Mouse (Mus musculus) small intestine, adult 2 months (tissue): Measurements from ENCODE around the gene Nxf2. TPM values are rescaled to one million over a fixed set of nuclear protein-coding genes. Genes with fewer than 3 reads are reported as not detected.

Experiments used
- H3K27ac ChIP-seq: fragments of 200-500 bp; 2 replicates; pipeline ENCODE4 v1.5.1; 2012; ENCODE audit warnings: low read depth, low read length, control low read depth, inconsistent platforms; ENCODE audit not compliant: insufficient read depth
- H3K27me3 ChIP-seq: fragments of 200-500 bp; 2 replicates; pipeline ENCODE4 v1.6.1; 2012; ENCODE audit warnings: mild to moderate bottlenecking, moderate library complexity, low read length, inconsistent platforms; ENCODE audit not compliant: control insufficient read depth, insufficient read depth
- H3K36me3 ChIP-seq: fragments of 200-500 bp; 2 replicates; pipeline ENCODE4 v1.6.1; 2012; ENCODE audit warnings: mild to moderate bottlenecking, low read length, control low read depth, inconsistent platforms; ENCODE audit not compliant: control insufficient read depth, insufficient read depth
- H3K4me1 ChIP-seq: fragments of 200-500 bp; 2 replicates; pipeline ENCODE4 v1.6.1; 2012; ENCODE audit warnings: low read length, inconsistent platforms, mixed read lengths; ENCODE audit not compliant: control insufficient read depth, insufficient read depth, insufficient read length
- H3K4me3 ChIP-seq: fragments of 200-500 bp; 2 replicates; pipeline ENCODE4 v1.5.1; 2012; ENCODE audit warnings: low read depth, mild to moderate bottlenecking, control low read depth, inconsistent platforms, low read length, moderate library complexity
- CTCF ChIP-seq: fragments of 200-500 bp; IDR thresholded peaks from 2 replicates; pipeline ENCODE4 v1.5.1; 2012; ENCODE audit warnings: low read depth, mild to moderate bottlenecking, control low read depth, inconsistent platforms, low read length, moderate library complexity, mixed read lengths; ENCODE audit not compliant: insufficient replicate concordance, insufficient read length; ENCODE audit errors: extremely low read depth
- POLR2A ChIP-seq: fragments of 200-500 bp; IDR thresholded peaks from 2 replicates; pipeline ENCODE4 v1.6.1; 2012; ENCODE audit warnings: low read depth, mild to moderate bottlenecking, control low read depth, inconsistent platforms, low read length, moderate library complexity
- WGBS: fragments of 180-500 bp; shearing (Covaris S2); methylation state at CpG from one replicate; pipeline ENCODE4 v1.1.7; 2018; 5-methylcytosine and 5-hydroxymethylcytosine counted together
- polyA plus RNA-seq: library from polyadenylated mRNA; depleted of rRNA; stranded (reverse); fragments of >200 nt; gene quantifications from 2 replicates; pipeline ENCODE4 v1.2.3, GENCODE M21; 2012; rRNA removed

The Nxf2 gene
- polyA plus RNA-seq, 1 experiment: not detected

GRCm38 (mm10) chrX:134913234-134913936, 51.2 kb downstream of the Nxf2 start:
- no peak for TF ChIP-seq POLR2A
- TF ChIP-seq CTCF: no peak
- no peak overlapping the region for H3K4me3 ChIP-seq
- no peaks in the 10 kb centered on the region for H3K27me3 ChIP-seq
- no peaks in the 10 kb centered on the region for H3K36me3 ChIP-seq
- no peaks in the 10 kb centered on the region for H3K4me1 ChIP-seq
- H3K27ac ChIP-seq: no peak overlapping the region
- WGBS: 21% methylated on average over 4 of the region's 4 CpGs

- Histone ChIP-seq H3K27me3 (no peaks in the 10 kb centered on the region), H3K36me3 (no peaks in the 10 kb centered on the region), H3K4me1 (no peaks in the 10 kb centered on the region), H3K27ac (no peak overlapping the region), H3K4me3 (no peak overlapping the region)
- WGBS: 60% methylated on average over 2 of the region's 2 CpGs
- TF ChIP-seq POLR2A (no peak), CTCF (no peak)
Observed at GRCm38 (mm10) chrX:134912805-134913204, 51.7 kb downstream of the Nxf2 start.

- 74% methylated on average over 4 of the region's 4 CpGs for WGBS
- Histone ChIP-seq H3K4me1 (no peaks in the 10 kb centered on the region), H3K36me3 (no peaks in the 10 kb centered on the region), H3K27me3 (no peaks in the 10 kb centered on the region), H3K27ac (no peak overlapping the region), H3K4me3 (no peak overlapping the region)
- no peak for TF ChIP-seq CTCF
- no peak for TF ChIP-seq POLR2A
Observed at GRCm38 (mm10) chrX:134910345-134910744, 54.2 kb downstream of the Nxf2 start.

Other genes with a start within 250 kb of the Nxf2 start
- gene Armcx1, start 246.8 kb downstream of the Nxf2 start, polyA plus RNA-seq: 0.18 and 0.44 TPM in 2 replicates
- 0.24 and 0.36 TPM in 2 replicates for gene Armcx6, start 213.3 kb downstream of the Nxf2 start, polyA plus RNA-seq
- gene Armcx3, start 208.2 kb downstream of the Nxf2 start, polyA plus RNA-seq: 0.42 TPM in 2 replicates
- gene Armcx2, start 155.5 kb downstream of the Nxf2 start, polyA plus RNA-seq: 2.6 and 2.7 TPM in 2 replicates
- 0.09 and 0.20 TPM in 2 replicates for gene Zmat1, start 44.5 kb upstream of the Nxf2 start, polyA plus RNA-seq
- not detected in 2 replicates for gene Gm15023, start 212.9 kb upstream of the Nxf2 start, polyA plus RNA-seq
- gene Tceal6, start 245.9 kb upstream of the Nxf2 start, polyA plus RNA-seq: 0.11 TPM in 1 of 2 replicates, not detected in the other